Mouse (Mus musculus) ZHBTc4 (cell line): ENCODE measurements at regions not wholly inside any gene's neighbourhood (a gene's known extent, or its start where the extent isn't known, plus 50 kb on each side); places are given as distances from the start of the nearest gene placed in this dataset.

Experiments
- DNase-seq: peaks from one replicate; pipeline ENCODE4 v3.0.0-alpha.2; 2011; ENCODE audit warnings: low read depth, low spot score

GRCm38 (mm10) chr6:100390258-100390910 is 103.1 kb upstream of the Rybp start:
- peak; percentile 93 for DNase-seq

- DNase-seq = no peak
Observed at GRCm38 (mm10) chr6:100387042-100387441, 99.8 kb upstream of the Rybp start.

- DNase-seq = peak; percentile 62
Observed at GRCm38 (mm10) chr6:100385640-100386039, 98.4 kb upstream of the Rybp start.

GRCm38 (mm10) chr6:100381046-100381445 is 93.8 kb upstream of the Rybp start:
- no peak for DNase-seq

- DNase-seq = peak; percentile 55
Observed at GRCm38 (mm10) chr6:100380536-100380935, 93.3 kb upstream of the Rybp start.

- DNase-seq = peak; percentile 52
Observed at GRCm38 (mm10) chr6:100379792-100380191, 92.5 kb upstream of the Rybp start.

- DNase-seq = no peak
Observed at GRCm38 (mm10) chr6:100378533-100378874, 91.2 kb upstream of the Rybp start.

GRCm38 (mm10) chr6:100377828-100378532 is 90.7 kb upstream of the Rybp start:
- peak; percentile 99 for DNase-seq

- DNase-seq = peak; percentile 79
Observed at GRCm38 (mm10) chr6:100376656-100377055, 89.4 kb upstream of the Rybp start.

GRCm38 (mm10) chr6:100370828-100371227 is 83.5 kb upstream of the Rybp start:
- no peak for DNase-seq

- no peak for DNase-seq
Observed at GRCm38 (mm10) chr6:100370358-100370757, 83.1 kb upstream of the Rybp start.

- DNase-seq = no peak
Observed at GRCm38 (mm10) chr6:100366231-100366630, 78.9 kb upstream of the Rybp start.

- no peak for DNase-seq
Observed at GRCm38 (mm10) chr6:100365791-100366190, 78.5 kb upstream of the Rybp start.

GRCm38 (mm10) chr6:100363683-100364082 is 76.4 kb upstream of the Rybp start:
- no peak for DNase-seq

GRCm38 (mm10) chr6:100356617-100357399 is 69.5 kb upstream of the Rybp start:
- DNase-seq = no peak

GRCm38 (mm10) chr6:100355858-100356257 is 68.6 kb upstream of the Rybp start:
- DNase-seq = peak; percentile 71

GRCm38 (mm10) chr6:100347481-100347880 is 60.2 kb upstream of the Rybp start:
- no peak for DNase-seq

GRCm38 (mm10) chr6:100345073-100345472 is 57.8 kb upstream of the Rybp start:
- DNase-seq = no peak

- peak; percentile 50 for DNase-seq
Observed at GRCm38 (mm10) chr6:100341305-100342290, 54.3 kb upstream of the Rybp start.

GRCm38 (mm10) chr6:100338291-100338690 is 51.0 kb upstream of the Rybp start:
- no peak for DNase-seq
